Mouse (Mus musculus): ENCODE measurements around the gene Rasgrp4. TPM values are rescaled to one million over a fixed set of nuclear protein-coding genes. Genes with fewer than 3 reads are reported as not detected.

Gene Rasgrp4
- polyA plus RNA-seq, 1 experiment from 2014 or later = 0.70 TPM

- ATAC-seq (ENCODE audit: low FRiP score, low TSS enrichment) (peak; percentile 81), DNase-seq (peak; percentile 92)
- Histone ChIP-seq H3K4me3 (replicated peaks; ENCODE audit: low read depth, low read length) (peak overlapping the region; percentile 70), H3K36me3 (ENCODE audit: control insufficient read depth, insufficient read depth, low read length) (peaks cover 18% of the 10 kb centered on the region), H3K27ac (replicated peaks; ENCODE audit: low read depth, low read length) (peak overlapping the region; percentile 92), H3K4me1 (ENCODE audit: control insufficient read depth, insufficient read depth, low read length) (peaks cover 25% of the 10 kb centered on the region), H3K9ac (replicated peaks; ENCODE audit: low read length) (peak overlapping the region; percentile 70), H3K4me2 (ENCODE audit: low read length) (peak overlapping the region; percentile 71), H3K27me3 (ENCODE audit: control insufficient read depth, insufficient read depth, low read length) (peaks cover 37% of the 10 kb centered on the region), H3K9me3 (ENCODE audit: control insufficient read depth, low read length) (no peaks in the 10 kb centered on the region)
- 1% methylated on average over 34 of the region's 39 CpGs for WGBS
Observed at GRCm38 (mm10) chr7:29169231-29170065, 34.8 kb downstream of the Rasgrp4 start.

DNA sequence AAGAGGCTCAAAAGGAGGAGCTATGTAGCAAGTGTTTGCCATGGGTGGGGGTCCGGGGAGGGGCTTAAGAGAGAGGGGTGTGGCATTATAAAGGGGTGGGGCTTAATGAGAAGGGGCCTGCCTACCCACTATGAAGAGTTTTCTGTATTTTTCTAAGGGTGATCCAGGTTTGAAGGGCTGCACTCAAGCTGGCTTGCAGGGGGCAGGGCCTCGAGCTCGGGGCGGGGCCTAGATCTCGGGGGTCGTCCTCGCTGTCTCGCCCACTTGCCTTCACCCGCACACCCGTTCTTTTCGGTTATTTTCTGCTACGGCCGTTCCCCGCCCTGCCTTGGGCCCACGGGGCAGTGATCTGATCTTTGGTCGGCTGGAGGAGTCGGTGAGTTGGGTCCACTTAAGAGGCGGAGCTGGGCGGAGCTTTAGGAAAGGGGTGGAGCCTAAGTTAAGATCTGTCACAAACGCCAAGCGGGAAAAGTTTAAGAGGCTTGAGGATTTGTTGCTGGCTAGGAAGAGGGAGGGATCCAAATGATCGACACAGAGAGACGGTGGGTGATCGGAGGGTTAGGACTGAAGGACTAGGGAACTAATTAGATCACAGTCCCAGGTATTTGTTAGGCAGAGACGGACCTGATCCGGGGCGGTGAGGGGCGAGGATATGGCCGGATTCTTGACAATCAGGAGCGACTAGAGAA lies 35.6 kb downstream of the Rasgrp4 start, which contains the start of the genes Ggn and Spred3:
Ggn (plus strand) TSS at position 145 of the 689 bp plus-strand sequence.
Spred3 (minus strand) TSS at position 346 of the 689 bp plus-strand sequence.
- Histone ChIP-seq H3K4me1 (ENCODE audit: control insufficient read depth, insufficient read depth, low read length) (peaks cover 25% of the 10 kb centered on the region), H3K36me3 (ENCODE audit: control insufficient read depth, insufficient read depth, low read length) (peaks cover 26% of the 10 kb centered on the region), H3K9me3 (ENCODE audit: control insufficient read depth, low read length) (no peaks in the 10 kb centered on the region), H3K27me3 (ENCODE audit: control insufficient read depth, insufficient read depth, low read length) (peaks cover 37% of the 10 kb centered on the region), H3K4me2 (ENCODE audit: low read length) (peak within 1 kb of the TSS; percentile 71), H3K27ac (replicated peaks; ENCODE audit: low read depth, low read length) (peak within 1 kb of the TSS; percentile 92), H3K4me3 (replicated peaks; ENCODE audit: low read depth, low read length) (peak within 1 kb of the TSS; percentile 70), H3K9ac (replicated peaks; ENCODE audit: low read length) (peak within 1 kb of the TSS; percentile 70)
- DNase-seq (peak; percentile 74), ATAC-seq (ENCODE audit: low FRiP score, low TSS enrichment) (peak; percentile 38)
- under 1% methylated on average over 30 of the region's 30 CpGs for WGBS

DNA sequence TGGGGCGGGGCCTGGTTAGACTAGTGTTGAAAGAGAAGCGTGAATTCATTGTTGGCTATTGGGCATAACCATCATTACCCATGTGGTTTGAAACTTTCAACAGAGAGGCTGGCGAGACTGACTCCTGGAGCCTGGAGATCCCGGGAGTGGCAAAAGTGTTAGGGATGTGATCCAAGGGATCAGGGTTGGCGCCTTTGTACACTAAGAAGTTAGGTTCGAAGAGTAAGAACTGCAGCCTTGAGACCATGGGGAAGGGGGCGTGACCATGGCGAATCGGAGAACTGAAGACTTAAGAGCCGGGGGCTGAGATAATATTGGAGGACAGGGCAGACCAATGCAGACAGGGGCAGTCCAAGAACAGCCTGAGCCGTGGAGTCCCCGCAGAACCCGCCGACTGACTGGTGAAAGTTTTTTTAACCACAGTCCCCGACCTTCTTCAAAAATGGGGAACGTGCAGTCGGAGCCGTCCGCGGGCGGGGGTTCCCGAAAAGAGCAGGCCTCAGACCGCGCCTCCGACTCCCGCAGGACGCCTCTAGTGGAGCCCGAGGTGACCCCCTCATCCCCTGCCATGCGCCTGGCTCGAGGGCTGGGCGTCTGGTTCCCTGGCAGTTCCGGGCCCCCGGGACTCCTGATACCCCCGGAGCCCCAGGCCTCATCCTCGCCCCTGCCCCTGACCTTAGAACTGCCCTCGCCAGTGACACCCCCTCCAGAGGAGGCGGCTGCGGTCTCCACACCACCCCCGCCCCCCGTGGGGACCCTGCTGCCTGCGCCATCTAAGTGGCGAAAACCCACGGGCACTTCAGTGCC lies 36.3 kb downstream of the Rasgrp4 start:
- Histone ChIP-seq H3K4me1 (ENCODE audit: control insufficient read depth, insufficient read depth, low read length) (peaks cover 25% of the 10 kb centered on the region), H3K9me3 (ENCODE audit: control insufficient read depth, low read length) (no peaks in the 10 kb centered on the region), H3K4me3 (replicated peaks; ENCODE audit: low read depth, low read length) (peak overlapping the region; percentile 70), H3K9ac (replicated peaks; ENCODE audit: low read length) (peak overlapping the region; percentile 26; the same call in 1 of the 2 replicates), H3K4me2 (ENCODE audit: low read length) (peak overlapping the region; percentile 71), H3K27me3 (ENCODE audit: control insufficient read depth, insufficient read depth, low read length) (peaks cover 37% of the 10 kb centered on the region), H3K27ac (replicated peaks; ENCODE audit: low read depth, low read length) (no peak overlapping the region), H3K36me3 (ENCODE audit: control insufficient read depth, insufficient read depth, low read length) (peaks cover 33% of the 10 kb centered on the region)
- ATAC-seq (ENCODE audit: low FRiP score, low TSS enrichment) (no peak), DNase-seq (peak; percentile 25)
- 1% methylated on average over 43 of the region's 43 CpGs for WGBS

DNA sequence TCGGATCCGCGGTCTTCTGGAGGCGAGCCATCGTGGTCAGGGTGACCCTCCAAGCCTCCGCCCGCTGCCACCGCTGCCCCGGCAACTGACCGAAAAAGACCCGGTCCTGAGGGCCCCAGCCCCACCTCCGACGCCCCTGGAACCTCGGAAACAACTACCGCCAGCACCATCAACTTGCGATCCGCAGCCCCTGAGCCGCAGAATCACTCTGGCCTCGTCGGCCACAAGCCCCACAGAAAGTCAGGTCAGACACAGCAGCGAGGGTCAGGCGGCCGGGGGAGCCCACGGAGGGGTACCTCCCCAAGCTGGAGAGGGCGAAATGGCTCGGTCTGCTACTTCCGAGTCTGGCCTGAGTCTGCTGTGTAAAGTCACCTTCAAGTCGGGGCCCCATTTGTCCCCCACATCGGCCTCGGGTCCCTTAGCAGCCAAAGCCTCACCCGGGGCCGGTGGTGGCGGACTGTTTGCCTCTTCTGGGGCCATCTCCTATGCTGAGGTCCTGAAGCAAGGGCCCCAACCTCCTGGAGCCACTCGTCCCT lies 37.0 kb downstream of the Rasgrp4 start:
- Histone ChIP-seq H3K27me3 (ENCODE audit: control insufficient read depth, insufficient read depth, low read length) (peaks cover 37% of the 10 kb centered on the region), H3K4me1 (ENCODE audit: control insufficient read depth, insufficient read depth, low read length) (peaks cover 25% of the 10 kb centered on the region), H3K9ac (replicated peaks; ENCODE audit: low read length) (peak overlapping the region; percentile 26; the same call in 1 of the 2 replicates), H3K4me2 (ENCODE audit: low read length) (peak overlapping the region; percentile 71), H3K27ac (replicated peaks; ENCODE audit: low read depth, low read length) (no peak overlapping the region), H3K36me3 (ENCODE audit: control insufficient read depth, insufficient read depth, low read length) (peaks cover 40% of the 10 kb centered on the region), H3K4me3 (replicated peaks; ENCODE audit: low read depth, low read length) (peak overlapping the region; percentile 70), H3K9me3 (ENCODE audit: control insufficient read depth, low read length) (no peaks in the 10 kb centered on the region)
- DNase-seq (peak; percentile 20), ATAC-seq (ENCODE audit: low FRiP score, low TSS enrichment) (no peak)
- WGBS = 5% methylated on average over 34 of the region's 34 CpGs

DNA sequence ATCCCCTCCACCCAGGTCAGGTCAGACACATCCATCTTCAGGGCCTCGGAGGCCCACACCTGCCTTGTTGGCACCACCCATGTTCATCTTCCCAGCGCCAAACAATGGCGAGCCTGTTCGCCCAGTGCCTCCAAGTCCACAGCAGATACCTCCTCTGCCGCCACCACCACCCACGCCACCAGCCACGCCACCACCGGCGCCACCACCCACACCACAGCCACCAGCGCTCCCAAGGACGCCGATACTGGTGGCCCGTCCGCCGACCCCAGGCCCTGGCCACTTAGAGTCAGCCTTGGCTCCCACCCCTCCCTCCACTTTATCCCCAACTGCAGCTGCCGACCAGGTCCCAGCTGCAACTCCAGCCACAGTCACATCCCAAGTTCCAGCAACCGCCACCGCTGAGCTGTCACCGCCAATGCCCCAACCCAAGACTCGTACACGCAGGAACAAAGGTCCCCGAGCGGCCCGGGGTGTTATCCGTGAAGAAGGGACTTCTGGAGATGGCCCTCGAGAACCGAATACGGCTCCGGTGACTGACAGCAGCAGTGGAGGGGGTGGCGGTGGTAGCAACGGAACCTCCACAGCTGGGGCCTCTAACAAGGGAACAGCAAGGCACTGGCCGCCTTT lies 37.9 kb downstream of the Rasgrp4 start:
- Histone ChIP-seq H3K4me3 (replicated peaks; ENCODE audit: low read depth, low read length) (no peak overlapping the region), H3K4me1 (ENCODE audit: control insufficient read depth, insufficient read depth, low read length) (peaks cover 25% of the 10 kb centered on the region), H3K36me3 (ENCODE audit: control insufficient read depth, insufficient read depth, low read length) (peaks cover 47% of the 10 kb centered on the region), H3K9me3 (ENCODE audit: control insufficient read depth, low read length) (no peaks in the 10 kb centered on the region), H3K27me3 (ENCODE audit: control insufficient read depth, insufficient read depth, low read length) (peaks cover 37% of the 10 kb centered on the region), H3K27ac (replicated peaks; ENCODE audit: low read depth, low read length) (no peak overlapping the region), H3K4me2 (ENCODE audit: low read length) (no peak overlapping the region), H3K9ac (replicated peaks; ENCODE audit: low read length) (no peak overlapping the region)
- 32% methylated on average over 32 of the region's 32 CpGs for WGBS
- ATAC-seq (ENCODE audit: low FRiP score, low TSS enrichment) (no peak), DNase-seq (no peak)

GRCm38 (mm10) chr7:29178106-29178505 lies 43.5 kb downstream of the Rasgrp4 start:
- 92% methylated on average over 4 of the region's 4 CpGs for WGBS
- DNase-seq (no peak), ATAC-seq (ENCODE audit: low FRiP score, low TSS enrichment) (no peak)
- Histone ChIP-seq H3K27me3 (ENCODE audit: control insufficient read depth, insufficient read depth, low read length) (peaks cover 12% of the 10 kb centered on the region), H3K4me3 (replicated peaks; ENCODE audit: low read depth, low read length) (no peak overlapping the region), H3K36me3 (ENCODE audit: control insufficient read depth, insufficient read depth, low read length) (peaks cover 42% of the 10 kb centered on the region), H3K9me3 (ENCODE audit: control insufficient read depth, low read length) (no peaks in the 10 kb centered on the region), H3K27ac (replicated peaks; ENCODE audit: low read depth, low read length) (no peak overlapping the region), H3K9ac (replicated peaks; ENCODE audit: low read length) (no peak overlapping the region), H3K4me2 (ENCODE audit: low read length) (peak overlapping the region; percentile 89), H3K4me1 (ENCODE audit: control insufficient read depth, insufficient read depth, low read length) (peaks cover 15% of the 10 kb centered on the region)

GRCm38 (mm10) chr7:29179323-29179722 lies 44.7 kb downstream of the Rasgrp4 start:
- peaks cover 15% of the 10 kb centered on the region for H3K4me1 ChIP-seq (ENCODE audit: control insufficient read depth, insufficient read depth, low read length)
- 52% methylated on average over 7 of the region's 7 CpGs for WGBS
- no peaks in the 10 kb centered on the region for H3K9me3 ChIP-seq (ENCODE audit: control insufficient read depth, low read length)
- no peak overlapping the region for H3K27ac ChIP-seq (replicated peaks; ENCODE audit: low read depth, low read length)
- peak overlapping the region; percentile 89 for H3K4me2 ChIP-seq (ENCODE audit: low read length)
- peaks cover 2% of the 10 kb centered on the region; the same call in 1 of the 2 replicates for H3K27me3 ChIP-seq (ENCODE audit: control insufficient read depth, insufficient read depth, low read length)
- H3K9ac ChIP-seq (replicated peaks; ENCODE audit: low read length) = peak overlapping the region; percentile 73
- peaks cover 30% of the 10 kb centered on the region for H3K36me3 ChIP-seq (ENCODE audit: control insufficient read depth, insufficient read depth, low read length)
- H3K4me3 ChIP-seq (replicated peaks; ENCODE audit: low read depth, low read length) = peak overlapping the region; percentile 81
- DNase-seq (no peak), ATAC-seq (ENCODE audit: low FRiP score, low TSS enrichment) (no peak)
